Mouse (Mus musculus): ENCODE measurements at regions not wholly inside any gene's neighbourhood (a gene's known extent, or its start where the extent isn't known, plus 50 kb on each side); places are given as distances from the start of the nearest gene placed in this dataset.
A peak's percentile ranks its signal among the peaks of the same experiment; 100 is the strongest.
"Not testable (repeated sequence)": the region's sequence is repeated elsewhere in the genome, so short reads cannot be mapped to it uniquely, and the experiment has no call there.

GRCm38 (mm10) chr13:52339156-52339555 is 191.9 kb downstream of the Diras2 start:
- no peak for DNase-seq

DNA sequence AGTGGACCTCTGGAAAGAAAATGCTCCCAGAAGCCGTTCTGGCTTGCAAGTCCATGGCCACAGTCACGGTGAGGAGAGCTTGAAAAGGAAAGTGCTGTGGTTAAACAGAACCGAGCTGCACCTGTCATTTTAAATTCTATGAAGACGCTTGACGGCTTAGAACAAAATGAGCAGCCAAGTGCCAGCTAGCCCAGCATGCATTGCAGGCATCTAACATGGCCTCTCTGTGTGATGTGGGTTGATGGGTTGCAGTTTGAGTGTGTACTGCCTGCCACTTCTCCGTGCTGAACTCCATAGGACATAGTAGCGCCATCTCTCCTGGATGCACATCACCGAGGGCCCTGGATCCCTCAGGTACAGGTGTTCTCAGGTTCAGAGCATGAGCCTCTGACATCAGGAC is 189.1 kb downstream of the Diras2 start:
- no peak for DNase-seq

DNA sequence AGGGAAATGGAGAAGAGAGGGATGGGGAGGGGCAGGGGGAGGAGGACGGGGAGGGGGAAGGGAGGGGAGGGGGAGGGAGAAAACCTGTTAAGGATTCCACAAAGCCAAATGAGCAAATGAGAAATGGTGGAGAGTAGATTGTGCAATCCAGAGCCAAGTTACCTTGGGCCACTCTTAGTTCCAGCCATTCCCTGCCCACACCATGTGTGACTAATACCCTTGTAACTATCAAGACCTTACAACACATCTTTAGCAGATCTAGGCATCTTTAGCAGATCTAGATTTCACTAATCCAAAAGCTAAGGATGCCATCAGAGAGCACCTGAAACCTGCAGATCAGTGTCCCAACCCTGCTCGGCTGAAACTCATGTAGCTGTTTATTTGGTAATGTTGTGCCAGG is 186.7 kb downstream of the Diras2 start:
- DNase-seq: no peak

GRCm38 (mm10) chr13:52344853-52345252 is 186.2 kb downstream of the Diras2 start:
- DNase-seq: no peak

DNA sequence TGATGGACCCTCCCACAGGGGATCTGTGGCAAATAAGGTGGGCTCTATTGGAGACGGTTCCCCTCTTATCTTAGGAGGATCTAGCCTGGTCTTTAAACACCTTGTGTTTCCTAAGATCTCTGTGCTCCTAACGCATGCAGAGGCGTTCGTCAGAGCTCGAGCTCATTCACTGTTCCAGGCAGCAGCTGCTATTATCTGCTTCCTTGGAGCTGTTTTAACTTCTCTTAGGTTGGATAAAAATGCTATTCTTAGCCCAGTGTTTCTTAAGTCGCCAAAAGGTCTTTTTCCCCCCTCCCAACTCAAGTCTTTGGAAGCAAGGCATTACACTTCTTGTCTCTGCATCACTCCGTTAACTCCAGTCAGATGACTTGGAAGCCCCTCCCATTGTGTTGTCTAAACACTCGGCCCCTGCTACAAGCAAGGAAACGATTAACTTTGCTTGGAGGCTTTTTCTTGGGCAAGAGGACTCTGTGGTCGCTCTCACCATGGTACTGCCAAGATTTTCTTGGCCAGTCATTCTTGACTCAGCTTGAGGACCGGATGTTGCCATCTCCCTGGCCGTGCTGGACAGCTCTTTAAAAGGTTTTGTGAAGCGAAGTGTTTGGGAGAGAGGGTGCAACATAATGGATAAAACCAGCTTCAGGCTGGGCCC is 185.6 kb downstream of the Diras2 start:
- DNase-seq: no peak

GRCm38 (mm10) chr13:52346027-52346375 is 185.1 kb downstream of the Diras2 start:
- DNase-seq: no peak

DNA sequence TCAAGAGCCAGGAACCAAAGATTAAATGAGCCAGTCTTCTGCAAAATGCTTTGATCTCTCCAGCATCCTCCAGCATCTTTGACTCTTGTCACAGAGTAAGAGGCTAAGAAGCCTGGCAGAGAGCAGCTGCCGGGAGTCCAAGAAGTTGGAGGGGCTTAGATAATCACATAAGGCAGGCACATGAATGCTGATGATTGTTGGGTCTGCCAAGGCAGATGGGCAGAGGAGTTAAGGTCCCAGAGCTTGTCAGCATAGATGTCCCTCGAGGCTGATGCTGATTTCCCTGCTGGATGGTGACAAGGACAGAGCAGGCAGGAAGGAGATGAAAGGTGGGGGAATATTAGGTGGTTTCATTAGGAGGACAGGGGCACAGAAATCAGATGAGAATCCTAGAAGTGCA is 183.4 kb downstream of the Diras2 start:
- no peak for DNase-seq

GRCm38 (mm10) chr13:52349606-52350005 is 181.5 kb downstream of the Diras2 start:
- no peak for DNase-seq

GRCm38 (mm10) chr13:52352576-52352975 is 178.5 kb downstream of the Diras2 start:
- DNase-seq: peak; percentile 64 to 65

DNA sequence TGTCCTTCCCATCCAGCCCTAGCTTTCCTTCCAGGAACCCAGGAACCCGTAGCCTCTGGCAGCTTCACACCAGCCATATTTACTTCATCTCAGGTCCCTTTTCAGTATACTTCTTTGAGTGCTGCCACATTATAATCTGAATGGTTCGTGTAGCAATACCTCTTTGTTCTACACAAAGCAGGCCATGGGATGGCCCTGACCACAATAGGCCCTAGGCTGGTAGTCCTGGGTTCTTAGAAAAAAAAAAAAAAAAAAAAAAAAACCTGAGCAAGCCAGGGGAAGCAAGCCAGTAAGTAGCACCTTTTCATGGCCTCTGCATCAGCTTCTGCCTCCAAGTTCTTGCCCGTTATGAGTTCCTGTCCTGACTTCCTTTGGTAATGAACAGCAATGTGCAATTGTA is 177.6 kb downstream of the Diras2 start:
- no peak for DNase-seq

DNA sequence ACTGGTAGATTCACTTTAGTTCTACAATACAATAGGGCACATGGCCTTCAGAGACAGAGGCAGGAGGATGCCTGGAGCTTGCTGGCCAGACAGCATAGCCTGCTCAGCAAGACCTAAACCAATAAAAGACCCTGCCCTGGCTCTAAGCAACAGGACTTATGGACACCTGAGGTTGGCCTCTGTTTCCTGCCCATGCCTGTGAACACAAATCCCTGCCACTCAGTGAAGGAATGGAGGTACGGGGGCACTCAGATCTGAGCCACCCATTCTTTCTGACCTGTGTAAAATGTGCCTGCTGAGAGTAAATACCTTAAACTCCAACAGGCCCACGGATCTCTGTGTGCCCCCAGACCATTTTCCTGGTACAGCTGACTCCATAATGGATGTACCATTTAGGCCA is 177.1 kb downstream of the Diras2 start:
- DNase-seq: no peak

GRCm38 (mm10) chr13:52355921-52356320 is 175.2 kb downstream of the Diras2 start:
- not testable (repeated sequence) for DNase-seq

- DNase-seq: not testable (repeated sequence)
These were observed 171.7 kb downstream of the Diras2 start for GRCm38 (mm10) chr13:52359332-52359731.

- no peak for DNase-seq
These were observed 169.8 kb downstream of the Diras2 start for GRCm38 (mm10) chr13:52361177-52361846.

- DNase-seq: no peak
These were observed 168.8 kb downstream of the Diras2 start for GRCm38 (mm10) chr13:52362266-52362665.

GRCm38 (mm10) chr13:52369851-52370250 is 161.2 kb downstream of the Diras2 start:
- no peak for DNase-seq

- DNase-seq: no peak
These were observed 159.1 kb downstream of the Diras2 start for GRCm38 (mm10) chr13:52371986-52372385.

- DNase-seq: no peak
These were observed 156.3 kb downstream of the Diras2 start for GRCm38 (mm10) chr13:52374781-52375180.

DNA sequence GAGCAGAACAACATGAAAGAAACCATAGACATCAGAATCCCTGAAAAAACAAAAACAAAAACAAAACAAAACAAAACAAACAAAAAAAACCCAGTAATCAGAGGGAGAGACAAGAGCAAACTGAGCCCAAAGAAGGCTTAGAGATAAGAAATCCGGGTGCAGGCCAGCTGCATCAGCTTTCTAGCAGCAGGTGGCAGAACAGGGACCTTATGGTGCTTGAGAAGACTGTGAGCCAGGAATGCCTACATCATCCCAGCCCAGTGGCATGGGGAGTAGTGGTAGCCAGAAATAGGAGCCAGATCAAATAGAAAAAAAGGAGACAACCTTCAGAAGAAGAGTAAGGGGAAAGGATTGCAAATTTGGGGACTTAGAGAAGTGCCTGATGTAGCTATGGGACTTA is 152.8 kb downstream of the Diras2 start:
- DNase-seq: no peak

- no peak for DNase-seq
These were observed 141.8 kb downstream of the Diras2 start for GRCm38 (mm10) chr13:52389271-52389670.

DNA sequence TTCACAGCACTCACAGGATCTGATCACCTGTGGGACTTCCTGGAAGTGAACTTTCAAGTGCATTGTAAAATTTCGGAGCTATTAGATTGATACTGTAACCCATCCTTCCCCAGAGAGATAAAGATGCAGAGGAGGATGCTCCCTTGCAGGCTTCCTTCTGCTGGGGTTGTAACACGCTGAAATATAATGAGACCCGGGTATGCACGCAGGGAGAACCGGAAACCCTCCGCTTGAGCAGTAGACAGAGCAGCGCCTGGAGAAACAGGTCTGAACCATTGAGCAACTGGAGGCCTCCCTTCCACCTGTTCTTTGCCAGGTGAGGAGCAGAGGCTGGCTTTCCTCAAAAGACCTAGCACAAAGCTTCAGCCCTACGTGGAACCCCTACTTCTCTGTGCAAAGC is 135.3 kb downstream of the Diras2 start:
- no peak for DNase-seq

GRCm38 (mm10) chr13:52398344-52398743 is 132.7 kb downstream of the Diras2 start:
- no peak for DNase-seq

GRCm38 (mm10) chr13:52399143-52399542 is 131.9 kb downstream of the Diras2 start:
- DNase-seq: no peak

- no peak for DNase-seq
These were observed 127.3 kb downstream of the Diras2 start for GRCm38 (mm10) chr13:52403805-52404204.

- DNase-seq: peak; percentile 21 to 31
These were observed 114.8 kb downstream of the Diras2 start for GRCm38 (mm10) chr13:52416301-52416700.
